In the genomic region with DNA sequence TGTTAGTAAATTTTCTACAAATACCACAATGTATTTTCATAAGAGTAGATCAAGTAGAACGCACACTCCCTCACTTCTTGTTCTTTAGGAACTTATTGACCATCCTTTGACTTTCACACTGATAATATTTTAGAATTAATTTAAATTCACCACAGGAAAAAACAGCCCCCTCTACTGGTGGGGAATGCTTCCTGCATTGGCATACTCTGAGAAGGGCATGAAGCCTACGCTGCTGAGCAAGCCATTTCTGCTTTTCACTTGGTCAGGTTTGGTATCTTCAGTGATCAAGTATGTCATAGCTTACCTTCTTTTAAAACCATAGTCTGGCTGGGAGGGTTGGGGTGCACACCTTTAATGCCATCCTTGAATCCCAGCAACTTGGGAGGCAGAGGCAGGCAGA, we compare ENCODE assay signal across 8 mouse cellular contexts. TPM values are rescaled to one million over a fixed set of nuclear protein-coding genes. Genes with fewer than 3 reads are reported as not detected.
A peak's percentile ranks its signal among the peaks of the same experiment; 100 is the strongest.
DNase-seq lines count a peak whose midpoint lies in the region.

No protein-coding gene starts in this region.

- intact Hi-C loops in heart, postnatal 14 days (cut with DNase I), result loop anchor here (5.0 kb wide), 1 partner anchor 67 kb away; no protein-coding TSS in a partner anchor
- intact Hi-C loops in heart, postnatal 25 days (cut with DNase I), result loop anchor here (5.0 kb wide), 1 partner anchor 67 kb away; no protein-coding TSS in a partner anchor

- peak; percentile 13 to 16 for DNase-seq in heart, postnatal 14 days
- DNase-seq in heart, postnatal 25 days (ENCODE audit: low spot score), result no peak
- DNase-seq in spleen, postnatal 36 days (ENCODE audit: low spot score in 2 of 2), result peak; percentile 12 to 32
- DNase-seq in spleen, adult 12 weeks (ENCODE audit: low spot score), result no peak
- DNase-seq in adrenal gland, postnatal 25 days, result peak; percentile 30
- peak; percentile 51 for DNase-seq in retina, postnatal 1 day
- DNase-seq in right cerebral cortex, postnatal 10 days (ENCODE audit: low spot score in 2 of 2), result no peak
- no peak for DNase-seq in ovary, postnatal 10 days (ENCODE audit: low spot score)

RNA-seq across cellular contexts. Expression of gene Gm10645, which starts 3.7 kb away (rescaled TPM):
- total RNA-seq in heart, postnatal 14 days (2021), result not detected
- total RNA-seq in heart, postnatal 25 days (2021), result under 1 TPM in 1 of 2 experiments, not detected in 1; 0.23 TPM
- total RNA-seq in adrenal gland, postnatal 25 days (2021), result not detected in 2 replicates

RNA-seq across cellular contexts. Expression of gene Tbc1d9, which starts 4.6 kb away (rescaled TPM):
- total RNA-seq in heart, postnatal 14 days (2021), result 1 to 10 TPM; 3.4 to 3.6 TPM
- total RNA-seq in heart, postnatal 25 days (2021), result 1 to 10 TPM; 2.1 to 2.8 TPM
- total RNA-seq in adrenal gland, postnatal 25 days (2021), result 5.0 and 5.7 TPM in 2 replicates

Comparison
In these comparisons a context has a peak if more than half of its experiments do, and no peak if none do; other contexts are left out.
1. DNase-seq: peak in heart, postnatal 14 days (2 of 2), spleen, postnatal 36 days (2 of 2), adrenal gland, postnatal 25 days (single experiment) and retina, postnatal 1 day (single experiment); none in heart, postnatal 25 days (single experiment), spleen, adult 12 weeks (single experiment), right cerebral cortex, postnatal 10 days (0 of 2) and ovary, postnatal 10 days (single experiment).